28 mouse cellular contexts compared by ENCODE assay signal in genomic region chr2:32057794-32058193, GRCm38 (mm10). TPM values are rescaled to one million over a fixed set of nuclear protein-coding genes. Genes with fewer than 3 reads are reported as not detected.
A peak's percentile ranks its signal among the peaks of the same experiment; 100 is the strongest.
DNase-seq lines count a peak whose midpoint lies in the region; ATAC-seq and TF ChIP-seq lines count a peak whose summit lies in the region.
"Had no signal": no experiment of that assay in that cellular context is flagged by ENCODE, and none has a peak within 500 bp of the region (broad histone marks: within the 10 kb centered on the region; RNA-seq: fewer than 3 reads in every experiment).

No protein-coding gene starts in this region.

- H3K4me2 ChIP-seq in heart, embryonic 15.5 days: no peak overlapping the region
- H3K4me2 ChIP-seq in kidney, embryonic 14.5 days (replicated peaks; ENCODE audit: low read depth, low read length): no peak overlapping the region
- H3K4me2 ChIP-seq: forebrain, embryonic 13.5 days; hindbrain, embryonic 13.5 days; limb, embryonic 15.5 days; midbrain, embryonic 11.5 days; neural tube, embryonic 12.5 days had no signal

- intact Hi-C loops in heart, postnatal 25 days (cut with DNase I): no loop called here

- H3K9me3 ChIP-seq in heart, embryonic 10.5 days: no peaks in the 10 kb centered on the region
- H3K9me3 ChIP-seq in heart, embryonic 15.5 days (replicated peaks): no peaks in the 10 kb centered on the region
- H3K9me3 ChIP-seq in kidney, embryonic 14.5 days (ENCODE audit: control insufficient read depth, low read length): no peaks in the 10 kb centered on the region
- H3K9me3 ChIP-seq: forebrain, embryonic 13.5 days; G1E; hindbrain, embryonic 13.5 days; limb, embryonic 10.5 days; limb, embryonic 15.5 days; neural tube, embryonic 12.5 days had no signal

- no peak for DNase-seq in heart, embryonic 10.5 days (ENCODE audit: low spot score)
- DNase-seq in heart, postnatal 25 days (ENCODE audit: low spot score): no peak
- DNase-seq in heart, adult 8-10 months (ENCODE audit: low spot score): no peak
- no peak for DNase-seq in spleen, adult 2 months (ENCODE audit: low read depth in 1 of 2, low spot score in 2 of 2)
- DNase-seq in spleen, postnatal 14 days (ENCODE audit: low spot score in 2 of 2): no peak
- DNase-seq: adrenal gland, postnatal 10 days; cerebellum, adult 11 months; cerebellum, adult 9-10 months; cerebellum, postnatal 36 days; gastrocnemius, postnatal 14 days; kidney, adult 8-10 months; kidney, postnatal 10 days; layer of hippocampus, adult 9-11 months; lung, postnatal 36 days; right cerebral cortex, adult 18-20 months; spleen, adult 18-20 months had no signal

- no peak for ATAC-seq in heart, embryonic 15.5 days (replicated peaks; ENCODE audit: insufficient number of reproducible peaks, insufficient read depth, low FRiP score, low read depth)
- ATAC-seq in kidney, embryonic 14.5 days (ENCODE audit: low FRiP score, low TSS enrichment): no peak
- ATAC-seq: forebrain, embryonic 13.5 days; intestine, embryonic 16.5 days; midbrain, embryonic 16.5 days; Patski had no signal

- 74% methylated on average over 4 of the region's 4 CpGs for WGBS in heart, embryonic 10.5 days
- WGBS in heart, embryonic 15.5 days: 78% methylated on average over 4 of the region's 4 CpGs
- WGBS in spleen, adult 2 months: 80% methylated on average over 4 of the region's 4 CpGs
- 72% methylated on average over 4 of the region's 4 CpGs for WGBS in kidney, embryonic 14.5 days

- no peak for TF ChIP-seq POLR2A in spleen, adult 2 months (IDR thresholded peaks at IDR 0.05; ENCODE audit: low read depth, low read length)

- H3K27ac ChIP-seq in heart, embryonic 10.5 days: peak overlapping the region; percentile 87
- peak overlapping the region; percentile 88 for H3K27ac ChIP-seq in heart, embryonic 15.5 days
- H3K27ac ChIP-seq in spleen, adult 2 months (ENCODE audit: insufficient read depth, low read length): peak overlapping the region; percentile 84
- H3K27ac ChIP-seq in kidney, embryonic 14.5 days (ENCODE audit: low read depth, low read length): no peak overlapping the region
- H3K27ac ChIP-seq: forebrain, embryonic 13.5 days; hindbrain, embryonic 13.5 days; limb, embryonic 10.5 days; neural tube, embryonic 12.5 days had no signal

- TF ChIP-seq CTCF in spleen, adult 2 months (IDR thresholded peaks at IDR 0.05; ENCODE audit: extremely low read depth, insufficient read depth, insufficient read length, insufficient replicate concordance): no peak

- H3K27me3 ChIP-seq in heart, embryonic 10.5 days (ENCODE audit: insufficient read depth, poor library complexity, severe bottlenecking): no peaks in the 10 kb centered on the region
- no peaks in the 10 kb centered on the region for H3K27me3 ChIP-seq in heart, embryonic 15.5 days
- H3K27me3 ChIP-seq in spleen, adult 2 months (ENCODE audit: control insufficient read depth, insufficient read depth, low read length): no peaks in the 10 kb centered on the region
- H3K27me3 ChIP-seq in kidney, embryonic 14.5 days (ENCODE audit: control insufficient read depth, insufficient read depth, low read length): no peaks in the 10 kb centered on the region
- H3K27me3 ChIP-seq: forebrain, embryonic 13.5 days; limb, embryonic 15.5 days; neural tube, embryonic 12.5 days had no signal

- H3K4me3 ChIP-seq in heart, embryonic 10.5 days: no peak overlapping the region
- H3K4me3 ChIP-seq in heart, embryonic 15.5 days: no peak overlapping the region
- H3K4me3 ChIP-seq in spleen, adult 2 months (ENCODE audit: extremely low read depth, insufficient read depth, insufficient read length): no peak overlapping the region
- H3K4me3 ChIP-seq in kidney, embryonic 14.5 days (ENCODE audit: low read length): no peak overlapping the region
- H3K4me3 ChIP-seq: forebrain, embryonic 13.5 days; hindbrain, embryonic 13.5 days; limb, embryonic 10.5 days; limb, embryonic 15.5 days; neural tube, embryonic 12.5 days had no signal

- peaks cover 8% of the 10 kb centered on the region; the same call in 1 of the 2 replicates for H3K36me3 ChIP-seq in heart, embryonic 10.5 days
- H3K36me3 ChIP-seq in heart, embryonic 15.5 days: no peaks in the 10 kb centered on the region; the same call in 1 of the 2 replicates
- peaks cover 2% of the 10 kb centered on the region; the same call in 1 of the 2 replicates for H3K36me3 ChIP-seq in spleen, adult 2 months (ENCODE audit: control insufficient read depth, insufficient read depth, low read length)
- H3K36me3 ChIP-seq in kidney, embryonic 14.5 days (ENCODE audit: control insufficient read depth, insufficient read depth, low read length): no peaks in the 10 kb centered on the region
- H3K36me3 ChIP-seq: limb, embryonic 15.5 days had no signal

- H3K4me1 ChIP-seq in heart, embryonic 10.5 days: peaks cover 84% of the 10 kb centered on the region
- peaks cover 74% of the 10 kb centered on the region for H3K4me1 ChIP-seq in heart, embryonic 15.5 days (replicated peaks)
- H3K4me1 ChIP-seq in spleen, adult 2 months (ENCODE audit: control insufficient read depth, insufficient read depth, insufficient read length): peaks cover 25% of the 10 kb centered on the region; the same call in 1 of the 2 replicates
- no peaks in the 10 kb centered on the region for H3K4me1 ChIP-seq in kidney, embryonic 14.5 days (ENCODE audit: control insufficient read depth, insufficient read depth, low read length)
- H3K4me1 ChIP-seq: forebrain, embryonic 13.5 days; hindbrain, embryonic 13.5 days; limb, embryonic 15.5 days had no signal

- H3K9ac ChIP-seq in heart, embryonic 15.5 days: no peak overlapping the region
- no peak overlapping the region for H3K9ac ChIP-seq in kidney, embryonic 14.5 days (ENCODE audit: low read depth, low read length)
- H3K9ac ChIP-seq: forebrain, embryonic 13.5 days; hindbrain, embryonic 13.5 days; limb, embryonic 15.5 days; neural tube, embryonic 12.5 days had no signal

RNA-seq across cellular contexts. Expression of gene Fam78a, which starts 26.9 kb away (rescaled TPM):
- polyA plus RNA-seq in heart, embryonic 10.5 days (2016; fragmentation: Nextera tagmentation; extraction: Ambion mirVana): 37.7 and 60.1 TPM in 2 replicates
- 10 to 100 TPM; 20.0 TPM for total RNA-seq in heart, postnatal 25 days (2021)
- 26.7 and 29.1 TPM in 2 replicates for polyA plus RNA-seq in heart, embryonic 15.5 days (2015; fragmentation: Nextera tagmentation; extraction: Ambion mirVana)
- total RNA-seq in heart, adult 8-10 months (2022): 10 to 100 TPM; 12.7 to 26.1 (median 16.3) TPM
- 33.1 and 48.3 TPM in 2 replicates for polyA plus RNA-seq in spleen, adult 2 months (2012; rRNA removed)
- polyA plus RNA-seq in kidney, embryonic 14.5 days (2014; fragmentation: Nextera tagmentation; extraction: Ambion mirVana): 1.2 and 1.7 TPM in 2 replicates

RNA-seq across cellular contexts. Expression of gene Plpp7, which starts 37.5 kb away (rescaled TPM):
- 10.9 and 12.9 TPM in 2 replicates for polyA plus RNA-seq in heart, embryonic 10.5 days (2016; fragmentation: Nextera tagmentation; extraction: Ambion mirVana)
- 10 to 100 TPM; 31.8 to 33.7 TPM for total RNA-seq in heart, postnatal 25 days (2021)
- polyA plus RNA-seq in heart, embryonic 15.5 days (2015; fragmentation: Nextera tagmentation; extraction: Ambion mirVana): 15.9 and 16.1 TPM in 2 replicates
- total RNA-seq in heart, adult 8-10 months (2022): 10 to 100 TPM; 34.7 to 48.9 (median 42.6) TPM
- polyA plus RNA-seq in spleen, adult 2 months (2012; rRNA removed): 2.6 and 4.6 TPM in 2 replicates
- 4.0 and 5.5 TPM in 2 replicates for polyA plus RNA-seq in kidney, embryonic 14.5 days (2014; fragmentation: Nextera tagmentation; extraction: Ambion mirVana)

Comparison
In these comparisons a context has a peak if more than half of its experiments do, and no peak if none do; other contexts are left out.
1. RNA of gene Fam78a, which starts 26.9 kb away (polyA plus RNA-seq): 37.7 to 60.1 TPM in heart, embryonic 10.5 days, 33.1 to 48.3 TPM in spleen, adult 2 months and 26.7 to 29.1 TPM in heart, embryonic 15.5 days; 1.2 to 1.7 TPM in kidney, embryonic 14.5 days; every median in the first group is over 10 times any median in the second.